Mouse (Mus musculus): ENCODE results near the gene Rps29. TPM values are rescaled to one million over a fixed set of nuclear protein-coding genes. Genes with fewer than 3 reads are reported as not detected.

The Rps29 gene
- total and polyA plus RNA-seq, 2 experiments = 137 to 865 TPM

DNA sequence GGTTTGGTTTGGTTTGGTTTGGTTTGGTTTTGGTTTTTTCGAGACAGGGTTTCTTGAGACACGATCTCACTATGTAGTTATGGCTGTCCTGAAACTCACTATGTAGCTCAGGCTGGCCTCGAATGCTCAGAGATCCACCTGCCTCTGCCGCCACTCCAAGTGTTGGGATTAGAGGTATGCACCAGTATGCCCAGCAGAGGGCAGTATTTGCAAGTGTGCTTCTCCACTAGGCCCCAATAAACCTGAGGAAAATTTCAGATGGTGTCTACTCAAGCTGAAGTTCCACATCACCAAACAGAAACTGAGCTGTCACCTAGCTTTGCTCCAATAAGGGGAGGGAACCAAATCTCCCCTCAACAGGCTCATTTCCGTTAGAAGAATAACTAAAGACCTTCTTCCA is 31.8 kb downstream of the Rps29 start:
- 88% methylated on average over 5 of the region's 5 CpGs for WGBS
- Histone ChIP-seq H3K27ac (replicated peaks; ENCODE audit: insufficient read depth, low read depth, low read length) (no peak overlapping the region), H3K4me3 (ENCODE audit: insufficient read depth, low read depth, low read length) (no peak overlapping the region), H3K27me3 (ENCODE audit: control insufficient read depth, insufficient read depth, low read length) (no peaks in the 10 kb centered on the region), H3K9ac (ENCODE audit: low read depth, low read length) (no peak overlapping the region), H3K4me1 (ENCODE audit: control insufficient read depth, insufficient read depth, low read length) (0 out of 2 replicates have a peak, but pooled peaks cover 2% of the 10 kb centered on the region), H3K36me3 (ENCODE audit: control insufficient read depth, insufficient read depth, low read length) (no peaks in the 10 kb centered on the region), H3K79me2 (ENCODE audit: control insufficient read depth, insufficient read depth, low read length) (no peaks in the 10 kb centered on the region)
- no peak for TF ChIP-seq POLR2A (IDR thresholded peaks at IDR 0.05; ENCODE audit: extremely low read depth, insufficient read depth, low read length)
- peak; percentile 72 for TF ChIP-seq CTCF (IDR thresholded peaks at IDR 0.05; ENCODE audit: low read depth, low read length)
- peak; percentile 36 for DNase-seq (ENCODE audit: extremely low read depth, low read depth, low spot score)

- H3K4me3 ChIP-seq (ENCODE audit: insufficient read depth, low read depth, low read length) = no peak overlapping the region
- H3K36me3 ChIP-seq (ENCODE audit: control insufficient read depth, insufficient read depth, low read length) = no peaks in the 10 kb centered on the region
- no peak overlapping the region for H3K27ac ChIP-seq (replicated peaks; ENCODE audit: insufficient read depth, low read depth, low read length)
- H3K9ac ChIP-seq (ENCODE audit: low read depth, low read length) = no peak overlapping the region
- 92% methylated on average over 5 of the region's 5 CpGs for WGBS
- no peaks in the 10 kb centered on the region for H3K27me3 ChIP-seq (ENCODE audit: control insufficient read depth, insufficient read depth, low read length)
- no peaks in the 10 kb centered on the region for H3K79me2 ChIP-seq (ENCODE audit: control insufficient read depth, insufficient read depth, low read length)
- H3K4me1 ChIP-seq (ENCODE audit: control insufficient read depth, insufficient read depth, low read length) = 0 out of 2 replicates have a peak, but pooled peaks cover 2% of the 10 kb centered on the region
- no peak for TF ChIP-seq CTCF (IDR thresholded peaks at IDR 0.05; ENCODE audit: low read depth, low read length)
- TF ChIP-seq POLR2A (IDR thresholded peaks at IDR 0.05; ENCODE audit: extremely low read depth, insufficient read depth, low read length) = no peak
- DNase-seq (ENCODE audit: extremely low read depth, low read depth, low spot score) = no peak
Measured at GRCm38 (mm10) chr12:69125066-69125465, 33.9 kb downstream of the Rps29 start.

- Histone ChIP-seq H3K27ac (replicated peaks; ENCODE audit: insufficient read depth, low read depth, low read length) (no peak overlapping the region), H3K9ac (ENCODE audit: low read depth, low read length) (no peak overlapping the region), H3K27me3 (ENCODE audit: control insufficient read depth, insufficient read depth, low read length) (no peaks in the 10 kb centered on the region), H3K36me3 (ENCODE audit: control insufficient read depth, insufficient read depth, low read length) (no peaks in the 10 kb centered on the region), H3K4me1 (ENCODE audit: control insufficient read depth, insufficient read depth, low read length) (no peaks in the 10 kb centered on the region), H3K4me3 (ENCODE audit: insufficient read depth, low read depth, low read length) (no peak overlapping the region), H3K79me2 (ENCODE audit: control insufficient read depth, insufficient read depth, low read length) (no peaks in the 10 kb centered on the region)
- WGBS = 86% methylated on average over 11 of the region's 11 CpGs
- no peak for TF ChIP-seq POLR2A (IDR thresholded peaks at IDR 0.05; ENCODE audit: extremely low read depth, insufficient read depth, low read length)
- no peak for TF ChIP-seq CTCF (IDR thresholded peaks at IDR 0.05; ENCODE audit: low read depth, low read length)
- no peak for DNase-seq (ENCODE audit: extremely low read depth, low read depth, low spot score)
Measured at GRCm38 (mm10) chr12:69122801-69123200, 36.2 kb downstream of the Rps29 start.

DNA sequence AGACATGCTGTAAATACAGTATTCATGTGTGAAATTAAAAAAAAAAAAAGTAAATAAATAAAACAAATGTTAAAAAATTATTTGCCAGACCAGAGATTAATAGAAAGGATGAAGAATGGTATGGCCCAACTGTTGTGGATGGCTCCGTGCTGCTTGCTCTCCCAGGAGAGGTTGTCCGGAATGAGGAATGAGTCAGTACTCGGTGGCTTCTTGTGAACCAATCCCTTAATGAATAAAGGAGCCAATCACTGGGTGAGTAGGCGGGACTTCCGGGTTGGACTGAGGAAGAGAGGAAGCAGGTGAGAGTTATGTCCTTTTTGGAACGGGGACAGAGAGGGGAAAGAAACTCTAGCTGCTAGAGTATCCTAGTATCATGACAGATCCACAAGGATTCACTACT is 39.1 kb downstream of the Rps29 start:
- no peak overlapping the region for H3K9ac ChIP-seq (ENCODE audit: low read depth, low read length)
- no peak overlapping the region for H3K4me3 ChIP-seq (ENCODE audit: insufficient read depth, low read depth, low read length)
- TF ChIP-seq CTCF (IDR thresholded peaks at IDR 0.05; ENCODE audit: low read depth, low read length) = no peak
- no peak for TF ChIP-seq POLR2A (IDR thresholded peaks at IDR 0.05; ENCODE audit: extremely low read depth, insufficient read depth, low read length)
- no peaks in the 10 kb centered on the region for H3K36me3 ChIP-seq (ENCODE audit: control insufficient read depth, insufficient read depth, low read length)
- WGBS = 84% methylated on average over 6 of the region's 6 CpGs
- DNase-seq (ENCODE audit: extremely low read depth, low read depth, low spot score) = no peak
- H3K27me3 ChIP-seq (ENCODE audit: control insufficient read depth, insufficient read depth, low read length) = no peaks in the 10 kb centered on the region
- H3K79me2 ChIP-seq (ENCODE audit: control insufficient read depth, insufficient read depth, low read length) = no peaks in the 10 kb centered on the region
- H3K27ac ChIP-seq (replicated peaks; ENCODE audit: insufficient read depth, low read depth, low read length) = no peak overlapping the region
- no peaks in the 10 kb centered on the region for H3K4me1 ChIP-seq (ENCODE audit: control insufficient read depth, insufficient read depth, low read length)

Other genes with a start within 250 kb of the Rps29 start
- gene Lrr1, start 9.6 kb upstream of the Rps29 start, total RNA-seq (2014; rRNA removed) = 0.67 TPM in 1 of 2 replicates, not detected in the other
- not detected in 2 replicates for gene Lrr1, start 9.6 kb upstream of the Rps29 start, polyA plus RNA-seq (2012; rRNA removed)
- 412 and 466 TPM in 2 replicates for gene Rpl36al, start 24.9 kb upstream of the Rps29 start, total RNA-seq (2014; rRNA removed)
- gene Rpl36al, start 24.9 kb upstream of the Rps29 start, polyA plus RNA-seq (2012; rRNA removed) = 129 and 148 TPM in 2 replicates
- 33.9 and 34.0 TPM in 2 replicates for gene Mgat2, start 25.0 kb upstream of the Rps29 start, total RNA-seq (2014; rRNA removed)
- gene Mgat2, start 25.0 kb upstream of the Rps29 start, polyA plus RNA-seq (2012; rRNA removed) = 15.8 and 16.7 TPM in 2 replicates
- 2.4 and 3.3 TPM in 2 replicates for gene Gm49383, start 37.9 kb upstream of the Rps29 start, total RNA-seq (2014; rRNA removed)
- 1.1 and 1.8 TPM in 2 replicates for gene Gm49383, start 37.9 kb upstream of the Rps29 start, polyA plus RNA-seq (2012; rRNA removed)
- 0.74 and 1.0 TPM in 2 replicates for gene Dnaaf2, start 39.2 kb upstream of the Rps29 start, total RNA-seq (2014; rRNA removed)
- gene Dnaaf2, start 39.2 kb upstream of the Rps29 start, polyA plus RNA-seq (2012; rRNA removed) = 0.64 and 1.1 TPM in 2 replicates
- 0.92 and 1.5 TPM in 2 replicates for gene Gm49384, start 45.1 kb upstream of the Rps29 start, total RNA-seq (2014; rRNA removed)
- gene Gm49384, start 45.1 kb upstream of the Rps29 start, polyA plus RNA-seq (2012; rRNA removed) = 0.87 TPM in 1 of 2 replicates, not detected in the other
- 0.74 and 1.8 TPM in 2 replicates for gene Pole2, start 69.0 kb upstream of the Rps29 start, total RNA-seq (2014; rRNA removed)
- 0.24 and 0.36 TPM in 2 replicates for gene Pole2, start 69.0 kb upstream of the Rps29 start, polyA plus RNA-seq (2012; rRNA removed)
- 0.46 and 0.67 TPM in 2 replicates for gene Klhdc1, start 82.0 kb upstream of the Rps29 start, total RNA-seq (2014; rRNA removed)
- gene Klhdc1, start 82.0 kb upstream of the Rps29 start, polyA plus RNA-seq (2012; rRNA removed) = 0.07 and 0.10 TPM in 2 replicates
- gene Klhdc2, start 137.5 kb upstream of the Rps29 start, total RNA-seq (2014; rRNA removed) = 40.5 and 43.0 TPM in 2 replicates
- gene Klhdc2, start 137.5 kb upstream of the Rps29 start, polyA plus RNA-seq (2012; rRNA removed) = 22.2 TPM in 2 replicates
- gene Nemf, start 198.0 kb upstream of the Rps29 start, total RNA-seq (2014; rRNA removed) = 14.6 and 16.0 TPM in 2 replicates
- gene Nemf, start 198.0 kb upstream of the Rps29 start, polyA plus RNA-seq (2012; rRNA removed) = 1.7 and 2.2 TPM in 2 replicates
- 40.7 and 48.3 TPM in 2 replicates for gene Arf6, start 213.0 kb upstream of the Rps29 start, total RNA-seq (2014; rRNA removed)
- 62.7 and 66.7 TPM in 2 replicates for gene Arf6, start 213.0 kb upstream of the Rps29 start, polyA plus RNA-seq (2012; rRNA removed)
- 0.20 and 0.37 TPM in 2 replicates for gene Gm9887, start 213.3 kb upstream of the Rps29 start, total RNA-seq (2014; rRNA removed)
- 0.48 and 0.85 TPM in 2 replicates for gene Gm9887, start 213.3 kb upstream of the Rps29 start, polyA plus RNA-seq (2012; rRNA removed)

All from liver, adult 2 months (tissue).